Mouse (Mus musculus) T-helper 2 cell (primary cell): ENCODE results near the gene S1pr5.
"Not testable (repeated sequence)": the region's sequence is repeated elsewhere in the genome, so short reads cannot be mapped to it uniquely, and the experiment has no call there.

ENCODE experiments used
- in situ Hi-C: fragments of 300-600 bp; cut with MboI, MseI; formaldehyde crosslinking; loops from one replicate; pipeline ENCODE4 v1.15.1; 2025; ENCODE audit warnings: high pct_unique_total_duplicates

S1pr5 gene

GRCm38 (mm10) chr9:21268305-21268704 is 20.1 kb upstream of the S1pr5 start:
- in situ Hi-C loops: no loop called here

- in situ Hi-C loops: no loop called here
These were observed 18.6 kb upstream of the S1pr5 start for GRCm38 (mm10) chr9:21266889-21267288.

GRCm38 (mm10) chr9:21265611-21266010 is 17.4 kb upstream of the S1pr5 start:
- in situ Hi-C loops: no loop called here

- in situ Hi-C loops: no loop called here
These were observed 16.8 kb upstream of the S1pr5 start, which contains the start of gene Atg4d for GRCm38 (mm10) chr9:21265000-21265561. Gene Atg4d (plus strand): TSS chr9:21265293.

- in situ Hi-C loops: no loop called here
These were observed 16.2 kb upstream of the S1pr5 start for GRCm38 (mm10) chr9:21264272-21264999.

GRCm38 (mm10) chr9:21261831-21262230 is 13.6 kb upstream of the S1pr5 start:
- in situ Hi-C loops: no loop called here

GRCm38 (mm10) chr9:21260491-21261040 is 12.3 kb upstream of the S1pr5 start:
- in situ Hi-C loops: no loop called here

- in situ Hi-C loops: not testable (repeated sequence)
These were observed 8.1 kb upstream of the S1pr5 start for GRCm38 (mm10) chr9:21256349-21256748.

GRCm38 (mm10) chr9:21254690-21255089 is 6.4 kb upstream of the S1pr5 start:
- in situ Hi-C loops: no loop called here

GRCm38 (mm10) chr9:21251116-21251735 is 3.0 kb upstream of the S1pr5 start:
- in situ Hi-C loops: no loop called here

GRCm38 (mm10) chr9:21250509-21250908 is 2.3 kb upstream of the S1pr5 start:
- in situ Hi-C loops: no loop called here

- in situ Hi-C loops: no loop called here
These were observed 1.6 kb upstream of the S1pr5 start for GRCm38 (mm10) chr9:21249629-21250508.

- in situ Hi-C loops: no loop called here
These were observed 1.9 kb downstream of the S1pr5 start for GRCm38 (mm10) chr9:21246342-21246741.

- in situ Hi-C loops: no loop called here
These were observed 3.1 kb downstream of the S1pr5 start for GRCm38 (mm10) chr9:21245113-21245487.

GRCm38 (mm10) chr9:21244428-21245112 is 3.7 kb downstream of the S1pr5 start:
- in situ Hi-C loops: no loop called here

- in situ Hi-C loops: no loop called here
These were observed 4.3 kb downstream of the S1pr5 start for GRCm38 (mm10) chr9:21243826-21244427.

- in situ Hi-C loops: no loop called here
These were observed 6.9 kb downstream of the S1pr5 start for GRCm38 (mm10) chr9:21241343-21241742.

GRCm38 (mm10) chr9:21239465-21239848 is 8.8 kb downstream of the S1pr5 start:
- in situ Hi-C loops: no loop called here

GRCm38 (mm10) chr9:21238733-21239464 is 9.3 kb downstream of the S1pr5 start, which contains the start of gene Keap1:
Gene Keap1 (minus strand): TSS chr9:21239361.
- in situ Hi-C loops: no loop called here
